Mouse (Mus musculus) ES-E14 (cell line): ENCODE measurements around the gene Ccdc113. TPM values are rescaled to one million over a fixed set of nuclear protein-coding genes. Genes with fewer than 3 reads are reported as not detected.

Experiments used
- DNase-seq: peaks from one replicate; pipeline ENCODE4 v3.0.0-alpha.2; 2013; ENCODE audit warnings: low read depth, low spot score
- H3K27ac ChIP-seq: 2 replicates; pipeline ENCODE4 v1.5.1; 2012; ENCODE audit warnings: low read depth, mild to moderate bottlenecking, low read length, moderate library complexity, mixed read lengths; ENCODE audit not compliant: poor library complexity, insufficient read depth, severe bottlenecking
- H3K36me3 ChIP-seq: 2 replicates; pipeline ENCODE4 v1.6.1; 2012; ENCODE audit warnings: mild to moderate bottlenecking, low read length, moderate library complexity, mixed read lengths; ENCODE audit not compliant: control insufficient read depth, poor library complexity, insufficient read depth, severe bottlenecking
- H3K4me1 ChIP-seq, 2 experiments: fragments of 150-350 bp in 1 of 2; sonication (generic) in 1 of 2; 2 replicates each; pipeline ENCODE4 v1.6.1; 2012; ENCODE audit warnings: low read length in 2 of 2, mild to moderate bottlenecking in 1 of 2, mixed read lengths in 1 of 2; ENCODE audit not compliant: control insufficient read depth in 2 of 2, insufficient read depth in 2 of 2, poor library complexity in 1 of 2
- H3K4me3 ChIP-seq, 2 experiments: fragments of 150-350 bp in 1 of 2; sonication (generic) in 1 of 2; 2 replicates each; pipeline ENCODE4 v1.5.1; 2012; ENCODE audit warnings: low read length in 2 of 2, low read depth in 1 of 2, mild to moderate bottlenecking in 1 of 2, mixed read lengths in 1 of 2; ENCODE audit not compliant: insufficient read depth in 1 of 2, poor library complexity in 1 of 2, severe bottlenecking in 1 of 2
- H3K9ac ChIP-seq: 2 replicates; pipeline ENCODE4 v1.6.1; 2012; ENCODE audit warnings: low read depth, mild to moderate bottlenecking, low read length, mixed read lengths; ENCODE audit not compliant: poor library complexity, insufficient read depth, severe bottlenecking
- H3K9me3 ChIP-seq: fragments of 150-350 bp; sonication (generic); 2 replicates; pipeline ENCODE4 v1.6.1; 2012; ENCODE audit warnings: low read depth, mild to moderate bottlenecking, low read length; ENCODE audit not compliant: control insufficient read depth, insufficient read depth
- CHD2 ChIP-seq: IDR thresholded peaks from 2 replicates; pipeline ENCODE4 v1.6.1; 2014; ENCODE audit warnings: mild to moderate bottlenecking, low read depth, low read length, inconsistent platforms
- HCFC1 ChIP-seq: IDR thresholded peaks from 2 replicates; pipeline ENCODE4 v1.6.1; 2012; ENCODE audit warnings: low read length, inconsistent platforms, borderline replicate concordance; ENCODE audit not compliant: insufficient read depth
- MAFK ChIP-seq: IDR thresholded peaks from 2 replicates; pipeline ENCODE4 v1.6.1; 2014; ENCODE audit warnings: mild to moderate bottlenecking, low read depth, low read length, inconsistent platforms; ENCODE audit not compliant: insufficient read depth
- ZC3H11A ChIP-seq: IDR thresholded peaks from 2 replicates; pipeline ENCODE4 v1.6.1; 2012; ENCODE audit warnings: low read depth, mild to moderate bottlenecking, inconsistent platforms, low read length, borderline replicate concordance
- ZNF384 ChIP-seq: IDR thresholded peaks from 2 replicates; pipeline ENCODE4 v1.6.1; 2012; ENCODE audit warnings: low read depth, low read length, inconsistent platforms
- in situ Hi-C, 2 experiments: fragments of 600-800 bp; cut with MboI; formaldehyde crosslinking; loops; one replicate each; pipeline ENCODE4 v1.15.1; 2025; ENCODE audit warnings: low sequenced_read_pairs in 2 of 2, inconsistent platforms in 1 of 2; ENCODE audit not compliant: unreplicated experiment in 2 of 2
- total RNA-seq: library from RNA; depleted of rRNA; stranded (reverse); fragments of 300-350 nt; gene quantifications from 2 replicates; pipeline ENCODE4 v1.2.3, GENCODE M21; 2012

Gene Ccdc113
- total RNA-seq, 1 experiment = 1.1 TPM

- no peaks in the 10 kb centered on the region for H3K36me3 ChIP-seq
- H3K27ac ChIP-seq = no peak within 1 kb of the TSS
- no peak for DNase-seq
- no peak within 1 kb of the TSS for H3K9ac ChIP-seq
- H3K4me3 ChIP-seq = no peak within 1 kb of the TSS
- TF ChIP-seq HCFC1 = no peak
- no peak for TF ChIP-seq ZC3H11A
- no peak for TF ChIP-seq ZNF384
- TF ChIP-seq CHD2 = no peak
- no peak for TF ChIP-seq MAFK
- no peaks in the 10 kb centered on the region for H3K4me1 ChIP-seq
- in situ Hi-C loops = no loop called here
- H3K9me3 ChIP-seq = no peaks in the 10 kb centered on the region
Measured at GRCm38 (mm10) chr8:95576240-95576639, 42.4 kb downstream of the Ccdc113 start, which contains the start of gene Prss54. TSS of gene Prss54 (minus strand) at chr8:95576340.

- Histone ChIP-seq H3K4me1 (no peaks in the 10 kb centered on the region), H3K9me3 (no peaks in the 10 kb centered on the region), H3K9ac (no peak overlapping the region), H3K4me3 (no peak overlapping the region), H3K36me3 (no peaks in the 10 kb centered on the region), H3K27ac (no peak overlapping the region)
- in situ Hi-C loops = no loop called here
- no peak for TF ChIP-seq ZNF384
- TF ChIP-seq MAFK = no peak
- no peak for TF ChIP-seq ZC3H11A
- no peak for TF ChIP-seq HCFC1
- TF ChIP-seq CHD2 = no peak
- no peak for DNase-seq
Measured at GRCm38 (mm10) chr8:95587339-95587738, 53.5 kb downstream of the Ccdc113 start.

DNA sequence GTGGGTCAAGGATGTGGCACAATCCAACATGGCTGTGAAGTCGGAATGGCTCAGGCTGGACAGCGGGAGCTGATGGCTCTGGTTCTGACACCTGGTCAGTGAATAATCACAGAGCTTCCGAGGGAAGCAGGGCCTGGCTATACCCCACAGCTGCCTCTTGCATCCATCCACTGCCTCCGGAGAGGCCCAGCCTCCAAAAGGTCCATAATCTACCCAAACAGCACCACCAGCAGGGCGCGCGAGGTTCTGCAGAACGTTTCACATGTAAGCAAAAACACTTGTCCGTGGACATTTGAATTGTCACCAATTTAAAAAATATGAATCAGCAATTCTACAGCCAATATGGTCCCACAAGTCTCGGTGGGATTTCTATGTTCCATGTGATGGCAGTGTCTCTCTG lies 55.4 kb downstream of the Ccdc113 start:
- Histone ChIP-seq H3K36me3 (no peaks in the 10 kb centered on the region), H3K4me1 (peaks cover 0 to 5% of the 10 kb centered on the region in 2 experiments; a peak in 2 of 4 replicates), H3K9me3 (no peaks in the 10 kb centered on the region), H3K9ac (no peak overlapping the region), H3K4me3 (no peak overlapping the region), H3K27ac (no peak overlapping the region)
- TF ChIP-seq CHD2 = no peak
- 0 out of 2 replicates have a peak, but pooled peaks have one; percentile 25 for TF ChIP-seq ZC3H11A
- TF ChIP-seq MAFK = peak; percentile 34; the same call in 1 of the 2 replicates
- TF ChIP-seq ZNF384 = no peak
- TF ChIP-seq HCFC1 = no peak
- in situ Hi-C loops = no loop called here
- no peak for DNase-seq

DNA sequence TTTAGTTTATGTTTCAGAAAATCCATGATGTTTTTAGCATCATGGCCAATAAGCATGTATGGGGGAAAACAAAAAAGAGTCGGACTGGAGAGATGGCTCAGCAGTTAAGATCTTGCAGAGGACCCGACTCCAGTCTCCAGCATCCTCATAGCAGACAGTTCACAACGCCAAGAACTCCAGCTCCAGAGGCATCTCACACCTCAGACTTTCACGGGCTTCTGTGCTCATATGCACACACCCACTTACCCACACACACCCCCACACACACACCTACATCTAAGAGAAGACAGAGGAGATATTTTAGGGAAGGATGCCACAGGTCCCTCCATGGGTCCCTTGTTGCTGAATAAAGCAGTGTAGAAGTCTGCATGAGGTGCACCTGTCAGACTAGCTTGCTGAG lies 56.7 kb downstream of the Ccdc113 start:
- no peaks in the 10 kb centered on the region for H3K36me3 ChIP-seq
- DNase-seq = no peak
- no peaks in the 10 kb centered on the region for H3K9me3 ChIP-seq
- H3K4me1 ChIP-seq = peaks cover 0 to 10% of the 10 kb centered on the region in 2 experiments; a peak in 2 of 4 replicates
- no peak overlapping the region for H3K9ac ChIP-seq
- H3K4me3 ChIP-seq = no peak overlapping the region
- in situ Hi-C loops = no loop called here
- H3K27ac ChIP-seq = no peak overlapping the region
- no peak for TF ChIP-seq ZC3H11A
- TF ChIP-seq MAFK = no peak
- no peak for TF ChIP-seq CHD2
- TF ChIP-seq ZNF384 = no peak
- no peak for TF ChIP-seq HCFC1

GRCm38 (mm10) chr8:95592131-95592780 lies 58.4 kb downstream of the Ccdc113 start:
- no peak overlapping the region for H3K9ac ChIP-seq
- no peak for DNase-seq
- H3K36me3 ChIP-seq = no peaks in the 10 kb centered on the region
- in situ Hi-C loops = no loop called here
- H3K27ac ChIP-seq = no peak overlapping the region
- peaks cover 5 to 21% of the 10 kb centered on the region in 2 experiments for H3K4me1 ChIP-seq
- no peaks in the 10 kb centered on the region for H3K9me3 ChIP-seq
- no peak overlapping the region for H3K4me3 ChIP-seq
- TF ChIP-seq CHD2 = no peak
- no peak for TF ChIP-seq HCFC1
- no peak for TF ChIP-seq MAFK
- TF ChIP-seq ZC3H11A = no peak
- TF ChIP-seq ZNF384 = no peak
